Mouse (Mus musculus) neutrophil, adult 5-6 weeks (primary cell): ENCODE measurements at regions not wholly inside any gene's neighbourhood (a gene's known extent, or its start where the extent isn't known, plus 50 kb on each side); places are given as distances from the start of the nearest gene placed in this dataset.

ENCODE experiments used
- ATAC-seq: fragments of 151-379, 151-347 bp; 2 replicates; pipeline ENCODE4 v1.8.0; 2017; ENCODE audit warnings: mild to moderate bottlenecking, moderate TSS enrichment; ENCODE audit not compliant: insufficient number of reproducible peaks, poor library complexity, low FRiP score, severe bottlenecking; ENCODE audit errors: extremely low read depth

GRCm38 (mm10) chr8:79529556-79529955 is 109.9 kb upstream of the Otud4 start:
- no peak for ATAC-seq

DNA sequence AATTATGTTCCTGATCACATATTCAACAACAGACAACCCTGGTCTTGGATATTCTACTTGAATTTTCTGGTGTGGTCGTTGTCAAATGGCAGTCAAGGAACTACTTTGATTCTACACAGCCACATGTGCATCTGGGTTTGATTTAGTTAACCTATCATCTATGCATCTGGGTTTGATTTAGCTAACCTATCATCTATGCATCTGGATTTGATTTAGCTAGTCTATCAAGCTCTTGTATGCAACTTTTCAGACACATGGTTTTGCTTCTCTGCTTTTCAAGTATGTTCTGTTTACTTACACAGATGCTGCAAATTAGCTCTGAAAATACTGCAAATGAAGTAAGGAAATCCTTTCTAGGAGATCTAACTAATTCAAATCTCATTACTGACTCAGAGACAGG is 117.4 kb upstream of the Otud4 start:
- ATAC-seq, result no peak

DNA sequence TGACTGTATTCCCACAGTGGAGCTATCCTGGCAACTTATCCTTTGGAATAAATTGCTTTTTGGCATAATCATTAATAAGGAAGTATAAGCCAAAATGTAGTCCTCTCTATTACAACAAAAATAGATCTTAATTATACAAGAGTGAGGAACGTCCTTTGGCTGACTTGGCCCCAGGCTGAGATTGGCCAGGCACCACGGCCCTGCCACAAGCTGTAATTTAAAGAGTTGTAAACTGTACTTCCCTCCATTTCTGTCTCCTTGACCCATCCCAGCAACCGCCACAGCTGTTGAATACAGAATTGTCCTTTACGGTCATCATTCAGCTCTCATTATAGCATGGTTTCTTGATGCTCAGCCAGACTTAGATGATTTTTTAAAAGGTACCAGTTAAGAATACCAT is 119.6 kb upstream of the Smad1 start:
- ATAC-seq, result no peak

DNA sequence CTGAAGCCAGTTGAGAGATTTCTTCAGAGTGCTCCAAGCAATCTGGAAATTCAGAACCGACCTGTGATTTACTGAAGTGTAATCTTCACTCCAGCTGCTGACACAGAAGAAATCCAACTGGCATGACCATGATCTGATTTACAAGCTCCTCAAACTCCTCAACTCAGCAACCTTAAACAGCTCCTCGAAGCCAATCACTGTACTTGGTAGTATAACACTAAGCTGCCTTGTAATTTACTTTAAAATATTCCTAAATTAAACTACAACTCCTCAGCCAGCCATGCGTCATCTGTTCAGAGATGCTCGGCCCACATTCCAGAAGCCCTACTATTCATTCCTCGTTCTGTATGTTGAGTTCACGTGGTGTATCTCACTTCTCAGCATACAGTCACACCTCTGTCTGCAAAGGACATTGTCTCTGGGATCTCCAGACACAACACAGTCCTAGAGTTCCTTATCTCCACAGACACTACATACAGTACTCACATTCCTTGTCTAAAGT is 116.0 kb upstream of the Smad1 start:
- ATAC-seq, result no peak

- ATAC-seq, result no peak
Observed at GRCm38 (mm10) chr8:79514655-79515278, 115.4 kb upstream of the Smad1 start.

- no peak for ATAC-seq
Observed at GRCm38 (mm10) chr8:79508597-79508996, 109.3 kb upstream of the Smad1 start.

DNA sequence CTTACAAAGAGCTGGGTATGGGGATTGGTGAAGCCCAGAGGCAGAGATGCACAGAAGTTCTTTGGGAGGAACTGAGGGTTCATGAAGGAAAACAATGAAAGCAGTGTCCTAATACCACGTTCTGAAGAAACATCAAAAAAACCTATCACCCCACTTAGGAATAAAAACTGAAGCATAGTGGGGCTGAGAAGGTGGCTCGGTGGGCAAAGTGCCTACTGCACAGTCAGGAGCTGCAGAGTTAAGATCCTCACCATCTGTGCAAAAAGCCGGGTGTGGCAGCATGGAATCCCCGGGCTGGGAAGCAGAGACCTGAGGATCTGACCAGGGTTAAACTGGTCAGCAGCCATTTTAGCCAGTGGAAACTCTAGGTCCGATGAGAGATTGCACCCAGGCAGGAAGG is 106.1 kb upstream of the Smad1 start:
- no peak for ATAC-seq

- no peak for ATAC-seq
Observed at GRCm38 (mm10) chr8:79503906-79504305, 104.6 kb upstream of the Smad1 start.

DNA sequence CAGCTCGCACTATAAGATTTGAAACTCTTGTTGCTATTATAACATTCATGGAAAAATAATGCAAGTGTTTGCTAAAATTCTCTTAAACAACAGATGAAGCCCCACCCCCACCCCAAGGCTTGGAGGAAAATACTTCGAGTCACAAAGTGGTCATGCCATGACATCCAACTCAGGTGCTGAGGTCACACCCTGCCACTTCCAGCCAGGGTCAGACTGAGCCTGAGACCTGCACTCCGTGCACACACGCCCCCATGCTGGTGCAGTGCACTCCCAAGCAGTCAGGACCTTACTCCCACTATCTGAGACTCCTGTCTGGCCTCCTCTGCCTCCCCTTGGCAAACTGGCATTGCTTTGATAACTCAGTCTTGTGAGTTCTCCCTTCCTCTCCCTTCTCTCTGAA is 102.7 kb upstream of the Smad1 start:
- ATAC-seq, result no peak

GRCm38 (mm10) chr8:79501238-79501637 is 101.9 kb upstream of the Smad1 start:
- ATAC-seq, result no peak

DNA sequence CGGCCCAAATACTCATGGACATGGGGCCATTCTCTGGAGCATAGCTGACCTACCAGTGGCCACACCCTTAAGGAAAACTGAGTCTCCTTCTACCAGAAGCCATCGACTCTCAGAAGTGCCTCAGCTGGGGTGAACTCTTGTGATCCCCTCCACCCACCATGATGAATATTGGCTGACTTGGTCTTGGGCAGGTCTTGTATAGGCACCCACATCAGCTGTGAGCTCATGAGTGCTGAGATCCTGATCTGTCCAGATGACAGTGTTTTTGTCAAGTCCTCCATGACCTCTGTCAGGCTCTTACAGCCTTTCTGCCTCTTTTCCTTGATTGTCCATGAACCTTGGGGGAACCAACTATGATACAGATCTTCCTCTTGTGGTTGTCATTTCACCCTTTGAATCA is 99.9 kb upstream of the Smad1 start:
- ATAC-seq, result no peak

- ATAC-seq, result peak; percentile 55; the same call in 1 of the 2 replicates
Observed at GRCm38 (mm10) chr8:79498611-79499010, 99.3 kb upstream of the Smad1 start.

GRCm38 (mm10) chr8:79491156-79491698 is 91.9 kb upstream of the Smad1 start:
- no peak for ATAC-seq

- no peak for ATAC-seq
Observed at GRCm38 (mm10) chr8:79490739-79491138, 91.4 kb upstream of the Smad1 start.

- ATAC-seq, result 0 out of 2 replicates have a peak, but pooled peaks have one; percentile 40
Observed at GRCm38 (mm10) chr8:79488861-79489260, 89.5 kb upstream of the Smad1 start.

DNA sequence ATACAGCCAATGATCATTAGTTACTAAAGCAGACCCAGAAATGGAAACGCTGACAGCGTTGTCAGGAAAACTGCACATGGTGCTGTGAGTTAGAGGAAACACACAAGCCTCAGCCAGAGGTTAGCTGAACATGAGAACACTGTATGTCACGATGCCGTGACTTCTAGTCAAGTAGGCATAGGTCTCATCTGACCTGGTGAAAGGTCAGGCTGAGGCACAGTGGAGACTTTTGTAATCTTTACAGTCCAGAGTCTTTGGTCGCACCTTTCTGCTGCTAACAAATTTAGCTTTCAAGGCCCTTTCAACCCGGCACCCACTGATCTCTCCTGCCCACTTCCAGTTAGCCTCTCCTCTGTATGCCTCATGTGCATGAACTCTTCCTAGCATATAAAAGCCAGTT is 88.3 kb upstream of the Smad1 start:
- ATAC-seq, result no peak

DNA sequence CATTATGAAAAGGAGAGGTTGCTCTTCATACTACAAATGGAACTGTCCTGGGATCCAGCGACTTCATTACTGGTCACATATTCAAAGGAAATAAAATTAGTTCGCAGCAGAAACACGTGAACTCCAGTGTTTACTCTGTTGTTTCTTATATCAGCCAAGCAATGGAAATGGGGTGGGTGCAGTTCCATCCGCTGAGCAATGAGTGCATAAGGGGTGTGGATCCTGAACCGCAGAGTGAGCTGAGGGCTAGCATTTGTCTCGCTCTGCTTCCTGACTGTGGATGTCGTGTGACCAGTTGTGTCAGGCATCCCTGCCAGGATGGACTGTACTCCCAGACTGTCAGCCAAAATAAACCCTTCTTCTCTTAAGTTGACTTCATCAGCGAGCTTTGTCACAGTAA is 80.0 kb upstream of the Smad1 start:
- no peak for ATAC-seq

- ATAC-seq, result no peak
Observed at GRCm38 (mm10) chr8:79476012-79476411, 76.7 kb upstream of the Smad1 start.

DNA sequence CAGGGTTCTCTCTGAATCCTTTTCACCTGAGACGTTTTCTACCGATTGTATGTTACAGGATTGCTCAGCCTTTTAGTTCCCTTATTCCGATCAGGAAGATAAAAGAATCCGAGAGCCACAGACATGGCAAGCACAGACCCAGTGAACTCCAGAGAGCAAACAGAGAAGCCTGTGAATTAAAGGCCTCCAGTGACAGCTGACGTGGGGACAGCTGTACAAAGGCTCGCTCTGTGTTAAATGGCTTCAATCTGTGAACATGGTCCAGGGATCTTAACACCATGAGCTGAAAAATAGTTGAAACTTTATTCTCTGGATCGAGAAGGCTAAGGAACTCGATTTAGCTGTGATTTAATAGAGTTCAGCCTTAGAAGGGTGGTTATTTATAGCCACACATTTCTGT is 75.4 kb upstream of the Smad1 start:
- ATAC-seq, result no peak

- ATAC-seq, result no peak
Observed at GRCm38 (mm10) chr8:79452101-79452500, 52.8 kb upstream of the Smad1 start.

DNA sequence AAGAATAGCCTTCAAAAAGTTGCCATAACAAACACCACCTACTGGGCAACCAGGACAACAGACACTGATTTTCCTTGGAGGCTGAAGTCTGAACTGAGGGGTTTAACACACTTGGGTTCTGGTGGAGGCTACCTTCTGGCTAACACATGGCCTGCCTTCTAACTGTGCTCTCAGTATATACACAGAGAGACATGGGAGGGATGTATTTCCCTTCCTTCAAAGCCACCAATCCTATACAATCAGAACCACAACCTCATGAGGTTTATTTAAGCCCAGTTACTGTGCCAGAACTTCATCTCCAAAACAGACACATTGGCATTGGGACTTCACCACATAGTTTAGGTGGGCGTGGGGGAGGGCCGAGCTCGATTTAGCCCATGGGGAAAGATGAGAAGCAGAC is 50.1 kb upstream of the Smad1 start:
- no peak for ATAC-seq
